Mouse (Mus musculus) kidney, embryonic 14.5 days (tissue): ENCODE results near the gene Hpd. TPM values are rescaled to one million over a fixed set of nuclear protein-coding genes. Genes with fewer than 3 reads are reported as not detected.

ENCODE experiments used
- ATAC-seq: fragments of 200-750 bp; cut with Nextera tagmentation; 2 replicates; pipeline ENCODE4 v1.8.0; 2017; ENCODE audit warnings: moderate number of reproducible peaks, mild to moderate bottlenecking, moderate TSS enrichment, moderate library complexity; ENCODE audit not compliant: low FRiP score, low TSS enrichment
- H3K27ac ChIP-seq: fragments of 300-500 bp; sonication (generic); 2 replicates; pipeline ENCODE4 v1.5.1; 2014; ENCODE audit warnings: low read depth, mild to moderate bottlenecking, low read length, moderate library complexity, mixed read lengths
- H3K27me3 ChIP-seq: fragments of 300-500 bp; sonication (generic); 2 replicates; pipeline ENCODE4 v1.6.1; 2014; ENCODE audit warnings: mild to moderate bottlenecking, low read length; ENCODE audit not compliant: control insufficient read depth, insufficient read depth
- H3K36me3 ChIP-seq: fragments of 300-500 bp; sonication (generic); 2 replicates; pipeline ENCODE4 v1.6.1; 2014; ENCODE audit warnings: low read length, mixed read lengths; ENCODE audit not compliant: control insufficient read depth, insufficient read depth
- H3K4me1 ChIP-seq: fragments of 300-500 bp; sonication (generic); 2 replicates; pipeline ENCODE4 v1.6.1; 2014; ENCODE audit warnings: low read length, mixed read lengths; ENCODE audit not compliant: control insufficient read depth, insufficient read depth
- H3K4me2 ChIP-seq: fragments of 300-500 bp; sonication (generic); replicated peaks from 2 replicates; pipeline ENCODE4 v1.6.1; 2014; ENCODE audit warnings: low read depth, mild to moderate bottlenecking, low read length
- H3K4me3 ChIP-seq: fragments of 300-500 bp; sonication (generic); 2 replicates; pipeline ENCODE4 v1.5.1; 2014; ENCODE audit warnings: mild to moderate bottlenecking, low read length
- H3K9ac ChIP-seq: fragments of 300-500 bp; sonication (generic); 2 replicates; pipeline ENCODE4 v1.6.1; 2014; ENCODE audit warnings: low read depth, mild to moderate bottlenecking, low read length, moderate library complexity
- H3K9me3 ChIP-seq: fragments of 300-500 bp; sonication (generic); 2 replicates; pipeline ENCODE4 v1.6.1; 2016; ENCODE audit warnings: low read length; ENCODE audit not compliant: control insufficient read depth
- WGBS: fragments of 180-500 bp; shearing (Covaris S2); extraction: QIAGEN DNeasy Blood & Tissue Kit; methylation state at CpG from one replicate; pipeline ENCODE4 v1.1.7; 2014; 5-methylcytosine and 5-hydroxymethylcytosine counted together
- polyA plus RNA-seq: library from polyadenylated mRNA; unstranded; fragments of >200 nt; fragmentation: Nextera tagmentation; extraction: Ambion mirVana; gene quantifications from 2 replicates; pipeline ENCODE4 v1.2.1, GENCODE M21; 2014

The Hpd gene
- polyA plus RNA-seq, 1 experiment from 2014 or later = not detected

- H3K9ac ChIP-seq = no peak overlapping the region
- no peak overlapping the region for H3K27ac ChIP-seq
- H3K27me3 ChIP-seq = no peaks in the 10 kb centered on the region
- H3K4me1 ChIP-seq = no peaks in the 10 kb centered on the region
- no peaks in the 10 kb centered on the region for H3K9me3 ChIP-seq
- H3K4me3 ChIP-seq = no peak overlapping the region
- no peak for ATAC-seq
- no peaks in the 10 kb centered on the region for H3K36me3 ChIP-seq
- WGBS = 78% methylated on average over 5 of the region's 5 CpGs
- H3K4me2 ChIP-seq = no peak overlapping the region
Measured at GRCm38 (mm10) chr5:123193436-123193835, 10.9 kb upstream of the Hpd start.

GRCm38 (mm10) chr5:123192606-123193150 lies 10.2 kb upstream of the Hpd start:
- H3K36me3 ChIP-seq = no peaks in the 10 kb centered on the region
- H3K27me3 ChIP-seq = no peaks in the 10 kb centered on the region
- H3K27ac ChIP-seq = no peak overlapping the region
- no peak overlapping the region for H3K4me3 ChIP-seq
- no peak overlapping the region for H3K4me2 ChIP-seq
- no peaks in the 10 kb centered on the region for H3K9me3 ChIP-seq
- H3K9ac ChIP-seq = no peak overlapping the region
- no peak for ATAC-seq
- no peaks in the 10 kb centered on the region for H3K4me1 ChIP-seq
- 54% methylated on average over 9 of the region's 9 CpGs for WGBS

- Histone ChIP-seq H3K9me3 (no peaks in the 10 kb centered on the region), H3K4me1 (no peaks in the 10 kb centered on the region), H3K36me3 (no peaks in the 10 kb centered on the region), H3K9ac (no peak overlapping the region), H3K4me2 (no peak overlapping the region), H3K27me3 (no peaks in the 10 kb centered on the region), H3K4me3 (no peak overlapping the region), H3K27ac (no peak overlapping the region)
- WGBS = 85% methylated on average over 6 of the region's 6 CpGs
- ATAC-seq = no peak
Measured at GRCm38 (mm10) chr5:123191427-123191826, 8.9 kb upstream of the Hpd start.

- no peak overlapping the region for H3K4me3 ChIP-seq
- no peak overlapping the region for H3K4me2 ChIP-seq
- no peak overlapping the region for H3K9ac ChIP-seq
- no peaks in the 10 kb centered on the region for H3K4me1 ChIP-seq
- 74% methylated on average over 3 of the region's 3 CpGs for WGBS
- no peaks in the 10 kb centered on the region for H3K9me3 ChIP-seq
- H3K36me3 ChIP-seq = no peaks in the 10 kb centered on the region
- H3K27ac ChIP-seq = no peak overlapping the region
- ATAC-seq = no peak
- no peaks in the 10 kb centered on the region for H3K27me3 ChIP-seq
Measured at GRCm38 (mm10) chr5:123190912-123191311, 8.4 kb upstream of the Hpd start.

- WGBS = 86% methylated on average over 3 of the region's 3 CpGs
- Histone ChIP-seq H3K27me3 (no peaks in the 10 kb centered on the region), H3K4me1 (no peaks in the 10 kb centered on the region), H3K9ac (no peak overlapping the region), H3K9me3 (no peaks in the 10 kb centered on the region), H3K4me2 (no peak overlapping the region), H3K4me3 (no peak overlapping the region), H3K36me3 (no peaks in the 10 kb centered on the region), H3K27ac (no peak overlapping the region)
- ATAC-seq = no peak
Measured at GRCm38 (mm10) chr5:123187306-123187705, 4.8 kb upstream of the Hpd start.

DNA sequence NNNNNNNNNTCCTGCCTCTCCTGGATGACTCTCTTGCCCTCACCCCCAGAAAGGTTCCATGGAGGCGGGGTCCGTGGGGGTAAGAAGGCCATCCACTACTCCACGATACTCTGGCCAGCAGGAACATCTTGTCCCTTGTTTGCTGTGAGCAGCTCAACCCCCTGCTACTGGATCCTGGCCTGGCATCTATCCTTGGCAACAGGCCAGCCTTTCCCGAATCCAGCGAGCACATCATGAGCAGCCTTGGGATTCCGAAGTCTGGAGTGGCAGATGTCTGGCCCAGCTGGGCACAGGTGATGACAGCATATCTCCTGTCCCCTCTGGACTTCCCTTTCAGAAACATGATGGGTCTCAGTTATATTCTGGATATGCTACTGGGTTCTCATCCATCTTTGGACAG lies 3.4 kb upstream of the Hpd start:
- Histone ChIP-seq H3K36me3 (no peaks in the 10 kb centered on the region), H3K4me2 (no peak overlapping the region), H3K4me1 (no peaks in the 10 kb centered on the region), H3K9me3 (no peaks in the 10 kb centered on the region), H3K4me3 (no peak overlapping the region), H3K27ac (no peak overlapping the region), H3K27me3 (no peaks in the 10 kb centered on the region), H3K9ac (no peak overlapping the region)
- no peak for ATAC-seq
- 91% methylated on average over 6 of the region's 6 CpGs for WGBS

DNA sequence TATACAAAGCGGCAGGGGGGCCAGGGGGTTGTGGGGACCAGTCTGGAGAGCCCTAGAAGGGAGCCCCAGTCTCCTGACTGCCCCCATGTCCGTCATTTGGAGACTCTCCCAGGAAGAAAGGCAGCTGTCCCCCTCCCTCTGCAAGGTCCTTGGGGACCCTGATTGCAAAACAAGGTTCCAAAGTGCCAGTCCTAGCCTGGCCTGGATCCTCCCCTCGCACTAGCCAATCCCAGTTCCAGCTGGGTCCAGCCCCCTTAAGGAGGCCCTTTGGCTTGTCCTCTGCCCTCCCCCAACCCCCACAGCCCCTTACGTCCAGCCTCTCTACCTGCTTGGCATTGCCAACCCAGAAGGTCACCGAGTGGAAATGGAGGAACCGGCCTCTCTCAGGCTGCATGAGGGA lies 991 bp downstream of the Hpd start:
- Histone ChIP-seq H3K27ac (no peak overlapping the region), H3K9me3 (no peaks in the 10 kb centered on the region), H3K27me3 (no peaks in the 10 kb centered on the region), H3K4me3 (no peak overlapping the region), H3K4me2 (no peak overlapping the region), H3K9ac (no peak overlapping the region), H3K36me3 (no peaks in the 10 kb centered on the region), H3K4me1 (no peaks in the 10 kb centered on the region)
- ATAC-seq = no peak
- WGBS = 74% methylated on average over 6 of the region's 6 CpGs

DNA sequence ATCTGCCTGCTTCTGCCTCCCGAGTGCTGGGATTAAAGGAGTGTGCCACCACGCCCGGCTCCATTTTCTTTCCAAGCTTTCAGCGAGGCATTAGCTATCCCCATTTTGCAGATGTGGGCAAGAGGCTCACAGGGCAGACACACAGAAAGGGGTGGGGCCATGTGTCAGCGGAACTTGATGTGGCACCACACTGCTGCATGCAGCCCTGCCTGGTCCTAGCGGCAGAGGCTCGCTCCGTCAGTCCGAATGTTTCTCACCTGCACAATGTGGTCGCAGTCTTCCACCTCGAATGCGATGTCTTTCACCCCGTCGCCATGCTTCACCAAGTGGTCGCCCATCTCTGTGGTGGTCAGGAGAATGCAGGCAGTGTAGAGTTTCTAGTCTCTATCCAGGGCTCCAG lies 2.1 kb downstream of the Hpd start:
- no peaks in the 10 kb centered on the region for H3K9me3 ChIP-seq
- H3K4me2 ChIP-seq = no peak overlapping the region
- H3K27me3 ChIP-seq = no peaks in the 10 kb centered on the region
- 91% methylated on average over 15 of the region's 15 CpGs for WGBS
- H3K27ac ChIP-seq = no peak overlapping the region
- H3K9ac ChIP-seq = no peak overlapping the region
- H3K4me1 ChIP-seq = no peaks in the 10 kb centered on the region
- no peak overlapping the region for H3K4me3 ChIP-seq
- ATAC-seq = no peak
- no peaks in the 10 kb centered on the region for H3K36me3 ChIP-seq

GRCm38 (mm10) chr5:123178792-123179191 lies 3.7 kb downstream of the Hpd start:
- Histone ChIP-seq H3K4me3 (no peak overlapping the region), H3K9ac (no peak overlapping the region), H3K27ac (no peak overlapping the region), H3K4me1 (no peaks in the 10 kb centered on the region), H3K36me3 (no peaks in the 10 kb centered on the region), H3K27me3 (no peaks in the 10 kb centered on the region), H3K4me2 (no peak overlapping the region), H3K9me3 (no peaks in the 10 kb centered on the region)
- 92% methylated on average over 5 of the region's 5 CpGs for WGBS
- no peak for ATAC-seq
